In the genomic region with DNA sequence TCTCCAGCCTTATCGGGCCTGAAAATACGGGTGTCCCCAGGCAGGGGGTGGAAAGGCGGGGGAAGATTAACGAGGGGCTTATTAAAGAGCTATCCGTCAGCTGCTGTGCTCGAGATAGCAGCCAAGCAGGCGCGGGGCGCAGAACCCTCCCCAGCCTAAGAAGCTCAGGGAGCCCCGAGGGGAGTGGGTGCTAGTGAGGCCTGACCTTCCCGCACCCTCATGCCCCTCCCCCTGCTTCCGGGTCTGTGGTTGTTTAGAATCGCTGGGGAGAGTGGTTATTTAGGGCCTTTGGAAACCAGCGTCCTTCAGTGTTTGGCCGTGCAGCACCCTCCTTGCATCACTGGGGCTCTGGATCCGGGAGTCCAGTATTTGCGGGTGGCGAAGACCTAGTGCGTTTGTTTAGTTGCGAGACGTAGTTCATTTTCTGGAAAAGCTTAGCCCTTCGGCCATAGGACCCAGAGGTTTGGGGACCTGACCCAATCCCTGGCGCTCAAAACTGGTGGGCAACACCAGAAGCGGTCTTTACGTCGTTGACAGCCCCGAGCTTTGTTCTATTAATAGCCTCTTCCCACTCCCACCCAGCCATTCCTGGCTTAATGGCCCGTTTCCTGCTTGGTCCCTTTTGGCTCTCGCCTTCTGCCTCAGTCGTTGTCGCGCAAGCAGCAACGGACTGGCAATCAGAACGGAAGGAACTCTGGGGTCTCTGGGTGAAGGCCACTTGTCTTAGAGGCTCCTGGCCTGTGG, we compare ENCODE assay signal across 8 mouse cellular contexts. TPM values are rescaled to one million over a fixed set of nuclear protein-coding genes. Genes with fewer than 3 reads are reported as not detected.
DNase-seq lines count a peak whose midpoint lies in the region; ATAC-seq lines count a peak whose summit lies in the region.

No protein-coding gene starts in this region.

- peaks cover 79% of the 10 kb centered on the region for H3K27me3 ChIP-seq in lung, embryonic 15.5 days
- peaks cover 93% of the 10 kb centered on the region for H3K27me3 ChIP-seq in embryonic facial prominence, embryonic 15.5 days
- H3K27me3 ChIP-seq in limb, embryonic 12.5 days, result peaks cover 98% of the 10 kb centered on the region
- H3K27me3 ChIP-seq in splenic B cell, adult 2 months (ENCODE audit: control insufficient read depth, insufficient read depth, low read length, poor library complexity, severe bottlenecking), result no peaks in the 10 kb centered on the region

- H3K4me3 ChIP-seq in lung, embryonic 15.5 days, result peak overlapping the region; percentile 37
- peak overlapping the region; percentile 32 for H3K4me3 ChIP-seq in embryonic facial prominence, embryonic 15.5 days (replicated peaks)
- peak overlapping the region; percentile 35 for H3K4me3 ChIP-seq in limb, embryonic 12.5 days (replicated peaks)

- WGBS in lung, embryonic 15.5 days, result under 1% methylated on average over 34 of the region's 34 CpGs
- WGBS in embryonic facial prominence, embryonic 15.5 days, result 3% methylated on average over 34 of the region's 34 CpGs
- WGBS in limb, embryonic 12.5 days, result under 1% methylated on average over 34 of the region's 34 CpGs

- peak overlapping the region; percentile 73 for H3K4me2 ChIP-seq in lung, embryonic 15.5 days
- peak overlapping the region; percentile 48 for H3K4me2 ChIP-seq in embryonic facial prominence, embryonic 15.5 days (replicated peaks)
- H3K4me2 ChIP-seq in limb, embryonic 12.5 days, result peak overlapping the region; percentile 64

- no peak overlapping the region for H3K27ac ChIP-seq in lung, embryonic 15.5 days
- no peak overlapping the region for H3K27ac ChIP-seq in embryonic facial prominence, embryonic 15.5 days (replicated peaks)
- no peak overlapping the region for H3K27ac ChIP-seq in limb, embryonic 12.5 days

- H3K36me3 ChIP-seq in lung, embryonic 15.5 days, result no peaks in the 10 kb centered on the region
- no peaks in the 10 kb centered on the region for H3K36me3 ChIP-seq in embryonic facial prominence, embryonic 15.5 days
- H3K36me3 ChIP-seq in limb, embryonic 12.5 days, result no peaks in the 10 kb centered on the region
- H3K36me3 ChIP-seq in splenic B cell, adult 2 months (ENCODE audit: control insufficient read depth, insufficient read depth, low read length, poor library complexity, severe bottlenecking), result no peaks in the 10 kb centered on the region

- ATAC-seq in lung, embryonic 15.5 days (ENCODE audit: borderline replicate concordance, extremely low read depth, low FRiP score, low TSS enrichment), result no peak
- no peak for ATAC-seq in embryonic facial prominence, embryonic 15.5 days (ENCODE audit: insufficient number of reproducible peaks, low FRiP score, low TSS enrichment, low read depth)
- ATAC-seq in limb, embryonic 12.5 days (ENCODE audit: insufficient number of reproducible peaks, insufficient read depth, low FRiP score, low TSS enrichment, low read depth), result no peak
- ATAC-seq in cerebellum, adult (ENCODE audit: insufficient number of reproducible peaks, low FRiP score, low TSS enrichment), result no peak
- ATAC-seq in erythroid progenitor cell, adult 5-6 weeks (replicated peaks; ENCODE audit: low FRiP score, poor library complexity, severe bottlenecking), result no peak

- peaks cover 62% of the 10 kb centered on the region for H3K4me1 ChIP-seq in lung, embryonic 15.5 days
- peaks cover 50% of the 10 kb centered on the region for H3K4me1 ChIP-seq in embryonic facial prominence, embryonic 15.5 days
- peaks cover 43% of the 10 kb centered on the region for H3K4me1 ChIP-seq in limb, embryonic 12.5 days (replicated peaks)

- no peaks in the 10 kb centered on the region for H3K9me3 ChIP-seq in lung, embryonic 15.5 days
- H3K9me3 ChIP-seq in embryonic facial prominence, embryonic 15.5 days (replicated peaks), result no peaks in the 10 kb centered on the region
- no peaks in the 10 kb centered on the region for H3K9me3 ChIP-seq in limb, embryonic 12.5 days

- H3K9ac ChIP-seq in lung, embryonic 15.5 days, result peak overlapping the region; percentile 26; the same call in 1 of the 2 replicates
- H3K9ac ChIP-seq in embryonic facial prominence, embryonic 15.5 days, result no peak overlapping the region
- H3K9ac ChIP-seq in limb, embryonic 12.5 days (replicated peaks), result no peak overlapping the region

- DNase-seq in lung, postnatal 25 days (ENCODE audit: low spot score), result no peak
- peak; percentile 57 for DNase-seq in splenic B cell, adult 2 months (ENCODE audit: low read depth, low spot score)
- no peak for DNase-seq in c-Kit-positive CD71-positive TER-119-positive erythroid progenitor cells, embryonic 14.5 days (ENCODE audit: low spot score)

RNA-seq across cellular contexts. Expression of gene Gad1, which starts 15.5 kb away (rescaled TPM):
- polyA plus RNA-seq in lung, embryonic 15.5 days (2015; fragmentation: Nextera tagmentation; extraction: Ambion mirVana), result 0.09 and 0.38 TPM in 2 replicates
- polyA plus RNA-seq in embryonic facial prominence, embryonic 15.5 days (2015; fragmentation: Nextera tagmentation; extraction: Ambion mirVana), result 0.71 and 0.81 TPM in 2 replicates
- 0.28 and 0.33 TPM in 2 replicates for polyA plus RNA-seq in limb, embryonic 12.5 days (2016; fragmentation: Nextera tagmentation; extraction: Ambion mirVana)
- total RNA-seq in erythroid progenitor cell, adult 5-6 weeks (2015; ENCODE audit: low replicate concordance), result not detected in 2 replicates
- total RNA-seq in erythroid progenitor cell, adult 5-6 weeks (2017; ENCODE audit: low replicate concordance), result not detected in 2 replicates

RNA-seq across cellular contexts. Expression of gene Erich2, which starts 59.8 kb away (rescaled TPM):
- polyA plus RNA-seq in lung, embryonic 15.5 days (2015; fragmentation: Nextera tagmentation; extraction: Ambion mirVana), result 6.9 and 7.6 TPM in 2 replicates
- 7.2 and 11.0 TPM in 2 replicates for polyA plus RNA-seq in embryonic facial prominence, embryonic 15.5 days (2015; fragmentation: Nextera tagmentation; extraction: Ambion mirVana)
- 0.38 and 0.93 TPM in 2 replicates for polyA plus RNA-seq in limb, embryonic 12.5 days (2016; fragmentation: Nextera tagmentation; extraction: Ambion mirVana)
- total RNA-seq in erythroid progenitor cell, adult 5-6 weeks (2015; ENCODE audit: low replicate concordance), result not detected in 2 replicates
- total RNA-seq in erythroid progenitor cell, adult 5-6 weeks (2017; ENCODE audit: low replicate concordance), result not detected in 2 replicates
